Mouse (Mus musculus) olfactory bulb, adult 2 months (tissue): ENCODE results near the gene Gm12216.

Experiments
- CTCF ChIP-seq: fragments of 200-500 bp; IDR thresholded peaks from 2 replicates; pipeline ENCODE4 v1.5.1; 2012; ENCODE audit warnings: low read depth, mild to moderate bottlenecking, low read length, moderate library complexity; ENCODE audit not compliant: insufficient read depth
- POLR2A ChIP-seq: fragments of 200-500 bp; IDR thresholded peaks from 2 replicates; pipeline ENCODE4 v1.6.1; 2012; ENCODE audit warnings: mild to moderate bottlenecking, low read depth, low read length, moderate library complexity; ENCODE audit not compliant: insufficient read depth

DNA sequence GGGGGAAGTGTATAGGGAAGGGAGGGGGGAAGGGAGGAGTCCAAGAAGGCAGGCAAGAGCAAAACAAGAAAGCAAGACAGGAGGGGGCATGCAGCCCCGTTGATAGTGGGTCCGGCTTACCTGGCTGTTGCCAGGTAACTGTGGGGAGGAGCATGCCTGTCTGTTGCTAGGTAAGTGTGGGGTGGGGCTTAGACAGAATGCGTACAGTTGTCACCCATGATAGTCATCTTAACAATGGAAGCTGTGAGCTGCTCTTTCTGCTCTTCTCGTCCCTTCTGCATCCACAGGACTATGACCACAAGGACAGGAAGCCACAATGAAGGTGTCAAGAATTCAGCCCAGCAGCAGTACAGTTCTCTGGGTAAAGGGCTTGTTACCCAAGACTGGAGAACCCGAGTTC, 48.9 kb downstream of the Gm12216 start:
- TF ChIP-seq CTCF (no peak), POLR2A (no peak)
